Mouse (Mus musculus) adrenal gland, postnatal 14 days (tissue): ENCODE data around the gene Grik5. TPM values are rescaled to one million over a fixed set of nuclear protein-coding genes. Genes with fewer than 3 reads are reported as not detected.

Source experiments
- DNase-seq: peaks from one replicate; pipeline ENCODE4 v3.0.0; 2021; ENCODE audit warnings: mixed read lengths
- microRNA-seq, 2 experiments: library from miRNA; unstranded; fragments of <30 nt; microRNA quantifications; one replicate each; pipeline ENCODE4 v1.2.0; 2021
- total RNA-seq: library from RNA; stranded (reverse); gene quantifications from 2 replicates; pipeline ENCODE4 v1.2.3, GENCODE M21; 2021

Gene Grik5
- total RNA-seq, 1 experiment from 2014 or later: 18.6 TPM

DNA sequence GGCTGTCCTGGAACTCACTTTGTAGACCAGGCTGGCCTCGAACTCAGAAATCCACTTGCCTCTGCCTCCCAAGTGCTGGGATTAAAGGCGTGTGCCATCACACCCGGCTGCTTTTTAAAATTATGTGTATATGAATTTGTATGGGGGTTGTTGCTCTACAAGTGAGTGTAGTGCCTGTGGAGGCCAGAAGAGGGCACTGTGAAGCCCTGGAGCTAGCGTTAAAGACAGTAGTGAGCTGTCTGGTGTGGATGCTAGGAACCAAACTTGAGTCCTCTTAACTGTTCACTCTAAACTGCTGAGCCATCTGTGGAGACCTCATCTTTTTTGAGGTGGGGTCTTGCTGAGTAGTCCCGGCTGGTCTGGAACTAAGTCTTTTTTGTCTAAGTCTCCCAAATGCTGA lies 86.3 kb downstream of the Grik5 start:
- no peak for DNase-seq

DNA sequence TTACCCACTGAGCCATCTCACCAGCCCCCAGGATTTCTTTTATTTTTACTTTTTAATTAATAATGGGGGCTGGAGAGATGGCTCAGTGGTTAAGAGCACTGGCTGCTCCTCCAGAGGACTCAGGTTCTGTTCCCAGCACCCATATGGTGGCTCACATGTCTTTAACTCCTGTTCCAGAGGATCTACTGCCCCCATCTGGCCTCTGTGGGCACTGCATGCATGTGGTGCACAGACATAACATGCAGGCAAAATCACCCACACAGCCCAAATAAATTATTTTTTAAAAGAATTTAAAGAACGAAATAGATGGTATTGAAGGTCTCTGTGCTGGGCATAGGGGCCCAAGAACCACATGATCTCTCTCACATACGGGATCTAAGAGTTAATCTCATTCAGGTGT lies 87.8 kb downstream of the Grik5 start:
- DNase-seq: no peak

DNA sequence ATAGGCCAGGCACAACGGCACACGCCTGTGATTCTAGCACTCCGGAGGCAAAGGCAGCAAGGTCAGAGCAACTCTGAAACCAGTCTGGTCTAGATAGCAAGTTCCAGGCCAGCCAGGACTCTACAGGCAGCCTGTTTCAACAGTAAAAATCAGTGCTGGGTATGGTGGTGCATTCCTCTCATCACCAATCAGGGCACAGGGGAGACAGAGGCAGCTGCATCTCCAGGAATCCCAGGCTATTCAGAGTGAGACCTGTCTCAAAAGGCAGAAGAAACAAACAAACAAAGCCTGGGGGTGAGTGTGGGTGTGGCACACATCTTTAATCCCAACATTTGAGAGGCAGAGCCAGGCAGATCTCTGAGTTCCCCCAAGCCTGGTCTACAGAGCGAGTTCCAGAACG lies 88.8 kb downstream of the Grik5 start:
- DNase-seq: no peak

DNA sequence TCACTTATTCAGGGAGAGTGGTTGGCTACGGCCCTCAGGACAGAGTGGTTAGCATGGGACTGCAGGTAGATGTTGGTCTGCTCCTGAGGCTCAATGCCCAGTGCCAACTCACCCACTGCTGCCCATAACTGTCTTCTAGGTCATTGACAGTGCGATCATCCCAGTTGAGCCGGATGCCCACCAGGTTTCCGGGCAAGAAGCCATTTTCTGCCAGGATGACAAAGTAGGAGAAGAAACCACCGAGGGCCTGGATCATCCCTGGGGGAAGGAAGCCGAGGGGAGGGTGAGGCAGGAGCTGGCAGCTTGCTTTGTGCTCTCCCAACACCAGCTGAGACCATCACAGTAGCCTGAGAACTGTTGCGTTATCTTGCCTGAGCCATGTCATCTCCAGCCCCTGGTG lies 91.7 kb downstream of the Grik5 start:
- DNase-seq: no peak

DNA sequence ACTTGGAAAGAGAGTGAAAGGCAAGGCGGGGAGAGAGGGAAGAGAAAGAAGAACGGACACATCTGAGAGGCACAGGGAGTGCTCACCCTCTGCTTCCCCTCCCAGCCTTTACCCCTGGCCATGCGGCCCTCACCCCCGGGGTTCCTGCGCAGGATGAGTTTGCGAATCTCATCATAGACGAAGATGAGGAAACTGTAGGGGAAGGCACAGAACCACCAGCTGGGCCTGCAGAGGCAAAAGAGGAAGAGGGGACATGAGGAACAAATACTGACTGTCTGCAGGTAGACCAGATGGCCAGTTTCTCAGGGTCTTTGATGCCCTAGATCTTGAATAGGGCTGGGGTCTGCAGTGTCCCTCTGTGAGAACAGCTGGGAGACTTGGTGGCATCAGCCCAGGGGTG lies 93.4 kb downstream of the Grik5 start:
- no peak for DNase-seq

DNA sequence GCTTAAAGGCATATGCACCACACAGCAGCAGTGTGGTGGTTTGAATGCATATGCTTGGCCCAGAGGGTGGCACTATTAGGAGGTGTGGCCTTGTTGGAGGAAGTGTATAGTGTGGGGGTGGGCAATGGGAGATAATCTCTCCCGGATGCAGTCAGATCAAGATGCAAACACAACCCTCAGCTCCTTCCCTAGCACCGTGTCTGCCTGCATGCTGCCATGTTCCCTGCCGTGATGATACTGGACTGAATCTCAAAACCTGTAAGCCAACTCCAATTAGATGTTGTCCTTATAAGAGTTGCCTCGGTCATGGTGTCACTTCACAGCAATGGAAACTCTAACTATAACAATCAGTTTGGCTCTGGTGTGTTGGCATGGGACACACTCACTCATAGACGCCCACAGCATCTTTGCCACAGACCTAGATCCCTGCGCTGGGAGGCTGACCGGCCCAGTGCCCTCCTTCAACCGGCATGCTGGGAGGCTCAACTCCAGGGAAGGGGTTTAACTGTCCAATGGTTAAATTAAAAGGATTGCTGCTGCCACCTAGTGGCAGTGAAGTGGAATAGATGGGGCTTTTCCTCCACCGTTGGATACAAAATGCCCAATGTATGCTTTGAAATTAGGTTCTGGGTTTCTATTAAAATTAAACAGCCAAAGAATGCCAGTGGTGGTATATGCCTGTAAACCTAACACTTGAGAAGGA lies 97.1 kb downstream of the Grik5 start:
- peak; percentile 53 for DNase-seq

DNA sequence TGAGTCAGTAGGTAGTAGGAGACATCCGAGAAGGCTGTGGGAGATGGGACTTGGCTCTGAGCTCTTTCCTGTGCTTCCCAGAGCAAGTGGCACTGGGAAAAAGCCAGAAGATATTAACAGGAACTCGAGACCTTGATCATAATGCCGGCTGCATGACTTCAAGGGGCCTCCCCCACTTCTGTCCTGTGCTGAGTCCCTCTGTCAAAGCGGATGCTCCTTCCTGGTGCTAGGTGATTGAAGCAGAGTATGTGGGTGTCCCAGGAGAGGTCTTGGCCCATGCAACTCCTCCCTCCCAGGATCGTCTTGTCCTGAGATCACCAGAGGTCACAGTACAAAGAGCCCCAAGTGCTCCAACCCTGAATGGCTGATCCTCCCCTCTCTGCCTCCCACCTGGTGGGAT lies 98.2 kb downstream of the Grik5 start:
- DNase-seq: no peak

DNA sequence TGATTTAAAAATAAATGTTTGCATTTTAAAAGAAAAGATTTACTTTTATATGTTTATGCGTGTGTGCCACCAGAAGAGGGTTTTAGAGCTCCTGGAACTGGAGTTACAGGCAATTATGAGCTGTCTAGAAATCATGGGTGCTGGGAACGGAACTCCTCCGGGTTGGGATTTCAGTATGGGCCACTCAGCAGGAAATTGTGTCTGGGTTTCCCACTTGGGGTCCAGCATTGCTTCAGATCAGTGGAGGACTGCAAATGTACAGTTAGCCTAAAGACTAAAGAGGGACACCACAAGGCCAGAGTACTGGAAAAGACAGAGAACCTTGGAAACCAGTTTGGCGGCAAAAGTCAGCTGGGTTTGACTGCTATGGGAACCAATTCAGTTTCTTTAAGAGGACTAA lies 98.9 kb downstream of the Grik5 start:
- DNase-seq: no peak

DNA sequence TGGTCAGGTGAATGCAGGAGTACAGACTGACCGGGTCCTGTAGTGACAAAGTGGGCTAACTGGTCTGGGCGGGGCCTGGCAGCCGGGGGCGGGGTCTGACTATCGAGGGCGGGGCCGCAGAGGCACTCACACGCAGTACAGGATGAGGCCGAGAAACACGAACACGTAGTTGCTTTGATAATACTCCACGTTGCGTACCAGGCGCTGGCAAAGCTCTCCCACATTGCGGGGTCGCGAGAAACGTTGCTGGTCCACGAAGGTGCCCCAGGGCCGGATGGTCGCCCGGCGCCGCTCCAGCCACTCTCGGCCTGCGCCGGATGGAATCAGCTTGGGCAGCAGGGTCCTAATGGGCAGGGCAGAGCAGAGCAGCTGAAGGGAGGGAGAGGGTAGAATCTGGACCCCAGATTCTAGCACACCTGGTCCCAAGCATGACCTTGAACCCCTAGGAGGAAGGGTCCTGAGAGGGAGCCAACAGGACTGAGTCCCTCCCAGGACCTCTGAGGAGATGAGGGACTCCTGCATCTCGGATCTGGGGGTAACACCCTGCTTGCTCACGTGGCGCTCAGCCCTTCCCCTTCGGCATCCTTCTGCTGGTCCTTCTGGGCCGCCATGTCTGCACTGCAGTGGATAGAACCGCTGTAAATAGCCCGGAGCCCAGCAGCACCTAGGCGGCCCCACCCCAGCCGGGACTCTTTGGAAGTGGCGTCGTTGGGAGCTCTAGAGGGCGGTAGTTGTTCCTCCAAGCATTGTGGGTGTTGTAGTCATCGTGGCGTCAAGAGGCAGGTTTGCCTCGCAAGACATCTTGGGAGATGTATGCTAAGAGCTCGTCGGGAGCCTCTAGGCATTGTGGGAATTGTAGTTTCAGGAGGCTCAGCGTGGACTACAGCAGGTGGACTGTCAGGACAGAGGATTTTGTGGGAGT lies 99.9 kb downstream of the Grik5 start, which contains the start of gene Rabac1:
TSS of gene Rabac1 (minus strand) at position 783 of the 922 bp plus-strand sequence.
- DNase-seq: peak; percentile 93

DNA sequence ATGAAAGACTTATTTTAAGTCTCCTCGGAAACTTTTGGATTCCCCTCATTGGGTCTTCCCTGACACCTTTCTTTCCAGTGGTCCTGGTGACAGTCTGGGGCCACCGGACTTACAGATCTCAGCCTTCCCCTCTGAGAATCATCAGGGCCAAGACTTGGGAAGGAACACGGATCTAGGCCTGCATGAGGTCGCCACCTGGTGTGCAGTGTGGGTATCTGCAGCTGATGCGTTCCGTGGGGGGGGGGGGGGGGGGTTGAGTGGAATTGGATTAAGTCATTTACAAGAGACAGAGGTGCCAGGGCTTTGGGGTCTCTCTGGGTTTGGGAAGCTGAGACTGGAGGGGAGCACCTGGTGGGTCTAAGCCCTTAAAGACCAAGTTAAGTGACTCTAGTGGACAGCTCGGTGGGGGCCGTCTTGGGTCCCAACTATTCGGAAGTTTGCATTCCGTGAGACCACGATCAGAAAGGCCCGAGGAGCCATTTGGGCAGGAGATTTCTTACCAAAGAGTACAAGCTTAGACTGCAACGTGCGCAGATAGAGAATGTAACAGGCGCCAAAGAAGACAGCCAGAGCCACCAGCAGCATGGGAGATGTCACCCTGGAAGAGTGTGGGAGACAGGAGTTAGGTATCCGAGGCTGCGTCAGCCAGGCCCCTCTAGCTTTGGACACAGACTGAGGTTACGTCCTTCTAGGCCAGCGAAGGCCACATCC lies 100.7 kb downstream of the Grik5 start:
- DNase-seq: peak; percentile 65

DNA sequence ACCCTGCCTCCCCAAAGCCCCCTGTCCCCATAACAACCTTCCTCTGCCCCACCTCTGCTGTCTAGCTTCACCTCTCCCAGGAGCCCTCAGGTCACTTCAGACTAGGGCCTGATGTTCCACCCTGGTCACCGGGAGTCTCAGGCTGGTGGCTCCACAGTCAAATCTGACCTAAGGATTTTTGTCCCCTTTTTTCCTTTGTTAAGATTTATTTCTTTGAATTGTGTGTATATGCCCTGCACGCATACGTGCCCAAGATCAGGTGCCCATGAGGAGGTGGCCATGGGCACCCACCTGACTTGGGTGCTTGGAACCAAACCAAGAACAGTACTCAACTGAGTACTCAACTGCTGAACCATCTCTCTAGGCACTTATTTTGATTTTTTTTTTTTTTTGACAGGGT lies 101.8 kb downstream of the Grik5 start:
- DNase-seq: no peak

DNA sequence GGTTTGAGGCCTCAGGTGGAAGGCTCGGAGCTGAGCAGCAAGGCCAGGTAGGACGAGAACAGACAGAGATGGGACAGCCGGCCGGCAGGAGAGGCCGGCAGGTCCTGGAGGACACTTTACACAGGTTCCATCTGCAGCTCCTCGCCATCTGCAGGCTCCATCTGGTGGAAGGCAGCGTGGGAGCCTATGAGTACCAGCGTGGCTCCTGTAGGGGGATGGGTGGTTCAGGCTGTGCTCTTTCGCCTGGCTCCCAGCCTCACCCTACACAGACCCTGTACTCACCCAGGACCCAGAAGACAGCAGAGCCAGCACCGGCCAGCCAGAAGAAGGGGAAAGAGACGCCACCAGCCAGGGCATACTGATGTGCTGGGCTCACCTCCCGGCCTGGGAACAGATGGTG lies 102.3 kb downstream of the Grik5 start:
- no peak for DNase-seq

DNA sequence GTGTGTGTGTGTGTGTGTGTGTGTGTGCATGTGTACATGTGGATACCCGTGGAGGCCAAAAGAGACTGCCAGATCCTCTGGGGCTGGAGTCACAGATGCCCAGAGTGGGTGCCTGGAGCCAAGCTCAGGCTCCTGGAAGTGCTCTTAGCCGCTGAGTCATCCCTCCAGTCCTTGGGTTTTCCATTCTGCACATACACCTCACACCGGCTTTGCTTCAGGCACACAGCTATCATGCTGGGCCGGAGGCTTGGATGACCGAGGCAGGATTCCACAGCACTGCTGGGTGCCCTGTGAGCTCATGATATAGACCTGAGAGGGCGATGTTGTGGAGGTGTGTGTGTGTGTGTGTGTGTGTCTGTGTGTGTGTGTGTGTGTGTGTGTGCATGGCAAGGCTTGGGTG lies 103.7 kb downstream of the Grik5 start:
- DNase-seq: no peak

DNA sequence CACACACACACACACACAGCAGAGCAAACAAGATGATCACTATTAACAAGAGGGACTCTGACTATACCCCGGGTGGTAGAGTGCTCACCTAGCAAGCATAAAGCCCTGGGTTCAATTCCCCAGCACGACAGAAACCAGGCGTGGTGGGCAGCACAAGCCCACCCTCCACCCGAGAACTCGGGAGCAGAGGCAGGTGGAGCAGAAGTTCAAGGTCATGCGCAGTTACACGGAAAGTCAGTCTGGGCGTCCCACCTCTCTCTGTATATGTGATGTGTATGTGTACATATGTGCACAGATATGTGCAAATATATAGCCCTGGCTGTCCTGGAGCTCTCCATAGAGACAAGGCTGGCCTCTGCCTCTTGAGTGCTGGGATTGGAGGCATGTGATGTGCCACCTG lies 104.2 kb downstream of the Grik5 start:
- no peak for DNase-seq

DNA sequence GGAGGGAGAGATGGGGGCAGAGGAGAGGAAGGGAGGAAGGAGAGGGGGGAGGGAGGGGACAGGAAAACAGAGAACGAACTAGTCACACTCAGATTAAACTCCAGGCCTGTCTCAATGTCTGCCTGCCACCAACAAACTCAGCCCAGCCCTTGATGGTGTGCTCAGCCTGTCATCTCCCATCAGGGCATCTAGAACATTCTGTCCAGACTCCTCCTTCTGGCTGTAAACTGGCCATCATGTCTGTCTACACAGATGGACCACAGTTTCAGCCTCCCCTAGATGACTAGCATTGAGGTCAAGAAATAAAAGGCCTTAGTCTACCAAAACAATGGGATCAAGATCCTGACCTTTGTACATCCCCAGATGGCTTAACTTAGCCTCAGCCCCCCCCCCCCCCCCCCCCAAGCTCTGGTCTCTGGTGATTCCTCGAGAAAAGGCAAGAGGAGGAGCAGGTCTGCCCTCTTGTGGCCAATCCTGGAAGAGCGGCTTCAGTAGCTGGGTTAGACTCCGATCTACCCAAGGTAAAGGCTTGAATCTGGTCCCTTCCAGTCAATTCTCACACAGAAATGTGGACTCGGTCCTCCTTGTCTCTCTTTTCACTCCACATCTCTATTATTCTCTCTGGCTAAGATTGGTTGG lies 107.1 kb downstream of the Grik5 start:
- peak; percentile 88 for DNase-seq

DNA sequence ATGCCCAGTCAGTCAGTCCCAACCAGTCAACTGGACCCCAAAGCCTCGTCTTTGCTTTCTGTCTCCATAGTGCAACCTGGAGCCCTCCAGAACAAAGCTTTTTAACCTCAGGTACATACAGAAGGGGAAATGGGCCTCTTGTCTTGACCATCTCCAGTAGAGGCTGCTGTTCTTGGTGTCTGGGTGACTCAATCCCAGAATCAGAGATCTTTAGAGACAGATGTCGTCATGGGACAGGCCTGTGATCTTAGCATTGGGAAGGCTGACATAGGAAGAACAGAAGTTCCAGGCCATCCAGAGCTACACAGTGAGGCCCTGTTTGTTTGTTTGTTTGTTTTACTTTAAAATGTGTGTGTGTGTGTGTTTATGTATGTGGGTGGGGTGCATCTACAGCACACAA lies 107.9 kb downstream of the Grik5 start:
- DNase-seq: no peak

Small RNAs within 50 kb of the gene (microRNA-seq; reads per million reads assigned to microRNA genes)
- gene Mir6537 (0 reads per million in 2 experiments), gene Mir7046 (1.9 to 3.8 reads per million in 2 experiments), gene Mir7047 (0.38 to 0.85 reads per million in 2 experiments)

Other genes starting within 250 kb of the Grik5 start
- gene Gm9844, start 210.1 kb downstream of the Grik5 start, total RNA-seq: 1.4 TPM in 1 of 2 replicates, not detected in the other
- gene Lypd4, start 202.4 kb downstream of the Grik5 start, total RNA-seq: not detected in 2 replicates
- not detected in 2 replicates for gene Dmrtc2, start 202.3 kb downstream of the Grik5 start, total RNA-seq
- 750 and 933 TPM in 2 replicates for gene Rps19, start 188.0 kb downstream of the Grik5 start, total RNA-seq
- gene Cd79a, start 175.0 kb downstream of the Grik5 start, total RNA-seq: 6.0 and 35.0 TPM in 2 replicates
- gene Arhgef1, start 169.4 kb downstream of the Grik5 start, total RNA-seq: 94.9 and 164 TPM in 2 replicates
- gene Gm4881, start 127.9 kb downstream of the Grik5 start, total RNA-seq: not detected in 2 replicates
- gene Rabac1, start 99.6 kb downstream of the Grik5 start, total RNA-seq: 212 and 238 TPM in 2 replicates
- gene Atp1a3, start 66.4 kb downstream of the Grik5 start, total RNA-seq: 35.6 and 39.8 TPM in 2 replicates
- gene Zfp574, start 221 bp upstream of the Grik5 start, total RNA-seq: 18.8 and 19.2 TPM in 2 replicates
- 0.96 and 5.1 TPM in 2 replicates for gene Pou2f2, start 107.4 kb upstream of the Grik5 start, total RNA-seq
- gene Dedd2, start 148.3 kb upstream of the Grik5 start, total RNA-seq: 17.4 and 17.9 TPM in 2 replicates
- 9.0 and 11.6 TPM in 2 replicates for gene Zfp526, start 149.1 kb upstream of the Grik5 start, total RNA-seq
- gene Gsk3a, start 165.5 kb upstream of the Grik5 start, total RNA-seq: 96.8 and 104 TPM in 2 replicates
- 29.7 and 34.4 TPM in 2 replicates for gene Erf, start 178.4 kb upstream of the Grik5 start, total RNA-seq
- gene Cic, start 195.4 kb upstream of the Grik5 start, total RNA-seq: 115 and 127 TPM in 2 replicates
- gene Pafah1b3, start 225.6 kb upstream of the Grik5 start, total RNA-seq: 31.5 and 33.7 TPM in 2 replicates
- gene Prr19, start 229.1 kb upstream of the Grik5 start, total RNA-seq: not detected in 2 replicates
- gene Tmem145, start 233.8 kb upstream of the Grik5 start, total RNA-seq: 1.4 and 3.2 TPM in 2 replicates
- gene Megf8, start 244.8 kb upstream of the Grik5 start, total RNA-seq: 39.1 and 39.7 TPM in 2 replicates